Mouse (Mus musculus): Measurements from ENCODE around the gene Ankle2. TPM values are rescaled to one million over a fixed set of nuclear protein-coding genes. Genes with fewer than 3 reads are reported as not detected.

Ankle2 gene
- total RNA-seq (2021) = 10 to 100 TPM; 35.1 to 40.3 TPM
- long read RNA-seq, experiment 1, full-length matches to known transcripts = 20 of 25 reads
- long read RNA-seq, experiment 1, partial matches to known transcripts = 2 of 25 reads
- long read RNA-seq, experiment 1, other reads (novel, unspliced or antisense) = 3 of 25 reads
- long read RNA-seq, experiment 2, full-length matches to known transcripts = 35 of 42 reads
- long read RNA-seq, experiment 2, partial matches to known transcripts = 2 of 42 reads
- long read RNA-seq, experiment 2, other reads (novel, unspliced or antisense) = 5 of 42 reads

DNA sequence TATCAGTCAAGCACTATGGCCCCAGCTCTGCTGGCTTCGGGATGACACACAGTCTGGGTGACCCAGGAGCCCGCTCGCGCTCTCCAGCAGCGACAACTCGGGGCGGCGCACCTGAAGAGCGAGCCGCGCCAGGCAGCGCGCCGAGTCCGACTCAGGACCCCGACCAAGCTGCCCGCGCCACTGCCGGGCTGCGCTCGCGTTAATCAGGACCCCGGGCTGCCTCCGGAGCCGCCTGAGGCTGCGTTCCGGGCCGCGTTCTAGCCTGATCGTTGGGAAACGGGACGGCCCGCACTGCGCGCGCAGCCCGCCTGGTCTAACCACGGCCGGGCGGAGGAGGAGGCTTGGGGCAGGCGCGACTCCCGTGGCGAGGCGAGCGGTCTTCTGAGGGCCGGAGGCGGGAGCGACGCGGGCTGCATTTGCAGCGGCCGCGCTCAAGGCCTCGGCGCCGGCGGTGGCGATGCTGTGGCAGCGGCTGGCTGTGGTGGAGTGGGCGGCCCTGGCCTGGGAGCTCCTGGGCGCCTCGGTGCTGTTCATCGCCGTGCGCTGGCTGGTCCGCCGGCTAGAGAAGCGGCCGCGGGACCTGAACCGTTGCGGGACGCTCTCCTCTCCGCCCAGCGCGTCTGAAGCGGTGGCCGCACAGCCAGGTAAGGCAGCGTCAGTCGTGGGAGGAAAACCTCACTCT, at the start of gene Ankle2:
Gene Ankle2 (plus strand): TSS at position 225 of the 682 bp plus-strand sequence.
- DNase-seq (ENCODE audit: low spot score in 2 of 2) = peak; percentile 88 to 91

DNA sequence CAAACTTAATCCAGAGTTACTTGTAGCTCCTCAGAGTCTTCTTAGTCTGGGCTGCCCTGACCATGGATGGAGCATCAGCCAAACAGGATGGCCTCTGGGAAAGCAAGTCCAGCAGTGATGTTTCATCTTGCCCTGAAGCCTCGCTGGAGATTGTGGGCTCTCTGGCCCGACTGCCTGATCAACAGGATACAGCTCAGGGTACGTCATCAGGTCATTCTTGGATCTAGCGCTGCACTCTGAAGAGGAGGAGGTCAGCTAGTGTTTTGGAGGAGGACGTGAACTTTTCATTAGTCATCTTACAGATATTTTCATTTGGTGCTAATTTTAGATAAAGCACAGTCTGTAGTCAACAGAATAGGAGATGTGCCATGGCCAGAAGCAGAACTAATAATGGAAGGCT, 49.1 kb upstream of the Ankle2 start:
- no peak for DNase-seq (ENCODE audit: low spot score in 2 of 2)

DNA sequence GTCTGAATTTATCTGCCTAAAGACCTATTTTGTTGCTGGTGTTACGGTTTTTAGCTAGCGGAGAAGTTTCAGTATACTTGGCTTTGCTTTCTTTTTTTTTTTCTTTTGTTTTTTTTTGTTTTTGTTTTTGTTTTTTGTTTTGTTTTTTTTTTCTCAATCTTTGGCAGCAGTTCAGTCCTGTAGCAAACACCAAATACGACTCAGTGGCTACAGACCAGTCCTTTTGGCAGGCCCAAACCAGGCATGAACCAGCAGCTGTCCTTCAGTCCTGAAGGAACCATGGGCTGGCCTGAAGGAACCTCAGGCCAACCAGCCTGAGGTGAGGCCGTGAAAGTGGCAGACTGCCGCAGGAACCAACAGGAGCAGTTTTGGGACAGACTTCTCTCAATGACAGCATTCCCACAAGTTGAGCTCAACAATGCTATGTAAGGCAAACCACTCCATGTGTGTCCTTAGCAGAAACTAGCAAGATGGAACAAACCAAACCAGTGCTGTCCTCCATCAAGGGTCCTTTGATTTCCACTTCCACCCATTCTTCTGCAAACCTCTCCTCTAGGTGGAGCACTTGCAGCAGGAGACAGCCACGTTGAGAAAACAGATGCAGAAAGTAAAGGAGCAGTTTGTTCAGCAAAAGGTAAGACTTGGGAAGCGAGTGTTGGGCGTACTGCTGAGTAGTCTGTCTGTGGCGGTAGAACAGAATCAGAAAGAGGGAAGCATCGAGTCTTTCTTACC, 27.5 kb upstream of the Ankle2 start:
- DNase-seq (ENCODE audit: low spot score in 2 of 2) = no peak

DNA sequence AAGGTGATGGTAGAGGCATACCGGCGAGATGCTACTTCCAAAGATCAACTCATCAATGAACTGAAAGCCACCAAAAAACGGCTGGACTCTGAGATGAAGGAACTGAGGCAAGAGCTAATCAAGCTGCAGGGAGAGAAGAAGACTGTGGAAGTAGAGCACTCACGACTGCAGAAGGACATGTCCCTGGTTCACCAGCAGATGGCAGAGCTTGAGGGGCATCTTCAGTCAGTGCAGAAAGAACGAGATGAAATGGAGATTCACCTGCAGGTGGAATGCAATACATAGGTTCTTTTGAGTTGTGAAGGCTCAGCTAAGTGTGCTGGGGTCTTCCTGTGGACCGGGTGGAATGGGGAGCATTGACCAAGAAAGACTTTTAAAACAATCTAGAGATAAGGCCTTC, 26.0 kb upstream of the Ankle2 start:
- no peak for DNase-seq (ENCODE audit: low spot score in 2 of 2)

DNA sequence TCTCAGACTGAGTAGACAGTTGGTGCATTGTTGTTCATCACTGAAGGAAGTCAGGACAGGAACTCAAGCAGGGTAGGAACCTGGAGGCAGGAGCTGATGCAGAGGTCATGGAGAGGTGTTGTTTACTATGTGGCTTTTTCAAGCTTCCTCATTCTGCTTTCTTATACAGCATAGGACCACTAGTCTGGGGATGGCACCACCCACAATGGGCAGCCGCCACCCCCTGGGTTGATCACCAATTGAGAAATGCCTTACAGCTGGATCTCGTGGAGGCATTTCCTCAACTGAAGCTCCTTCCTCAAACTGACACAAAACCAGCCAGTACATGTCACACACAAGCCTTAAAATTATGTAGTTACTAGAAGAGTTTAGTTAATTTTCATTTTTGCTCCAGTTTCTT, 19.5 kb upstream of the Ankle2 start:
- no peak for DNase-seq (ENCODE audit: low spot score in 2 of 2)

DNA sequence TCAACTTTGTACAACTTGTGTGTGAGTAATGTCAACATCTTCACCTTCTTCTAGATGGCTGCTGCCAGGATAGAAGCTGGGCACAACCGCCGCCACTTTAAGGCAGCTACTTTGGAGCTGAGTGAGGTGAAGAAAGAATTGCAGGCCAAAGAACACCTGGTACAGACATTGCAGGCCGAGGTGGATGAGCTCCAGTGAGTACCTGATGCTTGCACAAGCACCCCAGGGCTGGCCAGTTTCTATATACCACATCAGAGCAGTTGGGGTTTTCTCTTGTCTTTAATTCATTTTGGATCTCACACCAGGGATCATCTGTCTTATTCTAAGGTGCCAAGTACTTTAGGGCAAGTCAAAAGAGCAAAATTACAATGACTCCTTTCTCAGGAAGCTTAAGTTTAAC, 14.0 kb upstream of the Ankle2 start:
- DNase-seq (ENCODE audit: low spot score in 2 of 2) = no peak

DNA sequence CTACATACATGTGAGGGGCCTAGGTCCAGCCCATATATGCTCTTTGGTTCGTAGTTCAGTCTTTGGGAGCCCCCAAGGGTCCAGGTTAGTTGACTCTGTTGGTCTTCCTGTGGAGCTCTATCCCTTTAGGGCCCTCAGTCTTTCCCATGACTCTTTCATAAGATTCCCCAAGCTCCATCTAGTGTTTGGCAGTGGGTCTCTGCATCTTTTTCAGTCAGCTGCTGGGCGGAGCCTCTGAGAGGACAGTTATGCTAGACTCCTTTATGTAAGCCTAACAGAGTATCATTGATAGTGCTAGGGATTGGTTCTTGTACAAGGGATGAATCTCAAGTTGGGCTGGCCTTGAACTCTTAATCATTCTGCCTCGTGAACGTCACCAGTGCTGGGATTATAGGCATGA, 10.5 kb upstream of the Ankle2 start:
- DNase-seq (ENCODE audit: low spot score in 2 of 2) = no peak

DNA sequence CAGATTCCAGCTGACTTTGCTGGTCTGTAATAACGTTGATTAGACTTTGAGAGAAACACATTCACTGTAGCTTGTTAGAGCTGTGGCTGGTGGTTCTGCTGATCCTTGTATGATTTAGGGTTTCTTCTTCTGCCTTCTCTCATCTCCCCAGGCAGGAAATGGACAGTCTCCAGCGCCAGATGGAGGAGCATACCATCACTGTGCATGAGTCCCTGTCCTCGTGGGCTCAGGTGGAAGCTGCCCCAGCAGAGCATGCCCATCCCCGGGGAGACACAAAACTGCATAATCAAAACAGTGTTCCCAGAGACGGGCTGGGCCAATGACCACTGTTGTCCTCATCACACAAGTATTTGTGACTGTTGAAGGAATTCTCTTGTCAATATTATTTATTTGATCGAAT, 8.0 kb upstream of the Ankle2 start:
- DNase-seq (ENCODE audit: low spot score in 2 of 2) = no peak

DNA sequence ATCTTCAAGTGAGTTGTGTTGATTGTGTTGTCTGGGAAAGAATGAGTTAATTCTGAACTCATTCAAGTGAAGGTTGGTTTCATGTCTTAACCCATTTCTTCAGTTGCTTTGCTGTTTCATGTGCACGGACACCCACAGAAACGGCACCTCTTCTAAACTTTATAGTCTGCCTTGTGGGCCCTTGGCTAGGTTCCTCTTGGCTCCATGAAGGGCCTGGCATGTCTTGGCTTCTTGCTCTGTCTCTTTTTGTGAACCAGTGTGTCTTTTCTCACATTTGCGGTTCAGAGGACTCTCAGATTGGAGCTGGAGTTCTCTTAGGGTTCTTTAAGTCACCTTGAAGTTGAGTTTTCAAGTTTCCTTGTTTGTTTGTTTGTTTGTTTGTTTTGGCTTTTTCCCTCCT, 5.7 kb upstream of the Ankle2 start:
- DNase-seq (ENCODE audit: low spot score in 2 of 2) = no peak

DNA sequence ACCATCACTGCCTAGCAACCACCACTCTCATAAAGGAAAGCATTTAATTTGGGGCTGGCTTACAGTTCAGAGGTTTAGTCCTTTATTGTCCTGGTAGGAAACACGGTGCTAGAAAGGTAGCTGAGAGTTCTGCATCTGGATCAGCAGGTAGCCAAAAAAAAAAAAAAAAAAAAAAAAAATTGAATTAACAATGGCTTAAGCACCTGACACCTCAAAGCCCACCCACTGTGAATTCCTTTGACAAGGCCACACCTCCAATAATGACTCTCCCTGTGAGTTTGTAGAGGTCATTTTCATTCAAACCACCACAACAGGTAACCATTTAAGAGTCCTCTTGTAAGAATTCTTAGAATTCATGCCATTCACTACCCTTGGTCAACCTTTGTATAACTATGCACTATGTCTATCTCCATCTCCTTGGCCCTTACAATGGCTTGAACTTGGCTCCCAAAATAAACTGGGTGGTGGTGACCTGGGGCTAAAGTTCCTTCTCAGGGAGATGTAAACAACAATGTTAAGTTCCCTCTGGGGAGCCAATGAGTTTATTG, 3.4 kb upstream of the Ankle2 start:
- no peak for DNase-seq (ENCODE audit: low spot score in 2 of 2)

DNA sequence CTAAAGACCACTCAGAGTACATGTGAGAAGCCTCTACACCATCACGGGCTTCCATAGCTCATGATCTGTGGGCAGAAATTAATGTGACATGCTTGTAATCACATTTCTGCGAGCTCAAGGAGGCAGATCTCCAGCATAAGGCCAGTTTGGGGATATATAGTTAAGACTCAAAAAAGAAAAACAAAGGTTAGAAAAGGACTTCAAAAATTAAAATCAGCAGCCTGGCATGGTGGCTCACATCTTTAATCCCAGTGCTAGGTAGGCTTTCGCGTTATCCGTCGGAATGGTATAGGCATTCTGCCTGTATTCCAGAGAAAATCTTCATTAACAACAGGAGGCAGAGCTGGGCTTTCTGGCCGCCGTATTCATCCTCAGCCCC, 414 bp upstream of the Ankle2 start:
- no peak for DNase-seq (ENCODE audit: low spot score in 2 of 2)

DNA sequence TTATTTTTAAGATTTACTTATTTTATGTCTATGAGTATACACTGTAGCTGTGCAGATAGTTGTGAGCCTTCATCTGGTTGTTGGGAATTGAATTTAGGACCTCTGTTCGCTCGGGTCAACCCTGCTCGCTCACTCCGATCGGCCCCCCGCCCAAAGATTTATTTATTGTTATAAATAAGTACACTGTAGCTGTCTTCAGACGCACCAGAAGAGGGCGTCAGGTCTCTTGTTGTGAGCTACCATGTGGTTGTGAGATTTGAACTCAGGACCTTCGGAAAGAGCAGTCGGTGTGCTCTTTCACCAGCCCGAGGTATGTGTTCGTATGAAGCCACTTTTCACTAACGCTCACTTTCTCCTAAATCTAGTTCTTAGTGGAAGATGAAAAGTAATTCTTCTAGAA, 834 bp downstream of the Ankle2 start:
- no peak for DNase-seq (ENCODE audit: low spot score in 2 of 2)

DNA sequence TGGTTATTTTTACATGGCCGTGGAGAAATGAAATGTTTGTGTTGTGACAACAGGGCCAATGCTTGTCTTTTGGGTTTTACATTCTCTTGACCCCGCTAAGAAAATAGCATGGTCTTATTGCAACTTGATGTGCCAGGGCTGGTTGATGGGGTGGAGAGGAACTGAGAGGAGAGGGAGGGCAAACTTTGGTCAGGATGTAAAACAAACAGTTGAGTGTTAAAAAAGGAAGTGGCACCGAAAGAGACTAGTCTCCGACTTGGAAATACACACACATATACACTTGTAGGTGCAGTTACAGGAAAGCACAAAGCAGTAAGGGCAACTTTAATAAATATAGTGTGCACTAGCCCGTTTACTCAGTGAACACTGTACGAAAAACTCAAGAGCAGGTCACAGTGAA, 1.5 kb downstream of the Ankle2 start:
- DNase-seq (ENCODE audit: low spot score in 2 of 2) = no peak

DNA sequence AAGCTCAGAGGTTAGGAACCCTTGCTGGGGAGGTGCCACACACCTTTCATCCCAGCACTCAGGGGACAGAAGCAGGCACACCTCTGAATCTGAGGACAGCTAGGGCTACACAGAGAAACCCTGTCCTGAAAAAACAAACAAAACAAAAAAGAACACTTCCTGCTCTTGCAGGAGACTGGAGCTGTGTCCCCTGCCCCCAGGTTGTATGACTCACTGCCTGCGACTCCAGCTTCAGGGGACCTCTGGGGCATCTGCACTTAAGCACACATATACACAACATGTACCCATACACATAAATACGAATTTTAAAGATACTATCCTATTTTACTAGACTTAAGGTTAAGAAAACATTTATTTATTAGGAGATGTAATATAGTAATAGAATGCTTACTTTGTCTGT, 13.3 kb downstream of the Ankle2 start:
- no peak for DNase-seq (ENCODE audit: low spot score in 2 of 2)

DNA sequence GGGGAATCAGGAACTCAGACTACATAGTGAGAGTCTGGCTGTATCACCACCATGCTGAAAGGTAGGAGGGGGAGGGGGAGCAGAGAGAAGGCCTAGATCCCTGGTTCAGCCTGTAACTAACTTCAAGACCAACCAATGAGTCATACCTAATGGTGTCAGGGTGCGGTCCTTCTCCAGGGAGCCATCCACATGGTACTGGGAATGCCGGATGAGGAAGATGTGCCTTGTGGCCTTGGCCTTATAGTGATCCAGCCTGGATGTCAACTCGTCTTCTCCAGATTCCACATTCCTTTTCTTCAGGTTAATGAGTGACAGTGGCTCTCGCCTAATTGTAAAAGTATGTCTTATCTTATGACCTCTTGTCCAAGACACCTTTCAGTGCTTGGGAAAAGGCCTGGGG, 36.1 kb downstream of the Ankle2 start:
- no peak for DNase-seq (ENCODE audit: low spot score in 2 of 2)

DNA sequence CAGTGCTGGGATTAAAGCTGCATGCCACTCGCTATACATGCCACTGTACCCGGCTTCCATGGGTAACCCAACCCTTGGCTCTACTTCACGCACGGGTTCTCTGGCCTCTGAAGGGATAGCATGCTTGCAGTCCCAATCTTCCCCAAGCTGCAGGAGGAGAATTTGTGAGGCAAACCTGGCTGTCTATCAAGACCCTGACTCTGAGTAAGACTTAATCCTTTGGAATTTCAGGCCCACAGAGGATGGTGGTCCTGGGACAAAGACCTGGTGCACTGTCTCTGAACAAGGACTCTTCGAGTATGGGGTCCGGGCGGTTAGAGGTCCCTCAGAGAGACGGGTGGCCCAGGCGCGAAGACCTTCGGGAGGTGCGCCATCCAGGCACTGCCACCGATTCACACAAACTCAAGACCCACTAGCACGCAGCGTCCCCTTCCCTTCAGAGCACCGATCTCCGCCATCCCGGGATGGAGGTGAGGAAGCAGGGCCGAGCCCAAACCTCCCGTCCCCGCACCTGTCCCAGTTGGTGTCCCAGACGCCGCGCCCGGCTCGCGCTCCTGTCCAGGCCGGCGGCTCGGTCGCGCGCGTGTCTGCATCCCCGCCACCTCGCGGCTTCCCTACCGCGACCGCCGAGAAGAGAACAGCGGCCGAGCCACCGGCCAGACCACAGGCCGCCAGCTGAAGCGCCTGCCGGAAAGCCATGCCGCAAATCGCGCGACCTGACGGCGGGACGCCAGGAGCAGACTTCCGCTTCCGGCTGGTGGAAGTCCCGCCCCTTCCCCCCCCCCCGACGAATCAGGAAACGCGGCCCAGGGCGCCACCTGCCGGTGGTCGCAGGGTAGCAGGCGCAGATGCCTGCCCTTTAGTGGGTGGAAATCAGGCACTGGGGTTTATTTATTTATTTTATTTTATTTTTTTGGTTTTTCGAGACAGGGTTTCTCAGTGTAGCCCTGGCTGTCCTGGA, 38.6 kb downstream of the Ankle2 start, which contains the start of gene Pgam5:
Gene Pgam5 (minus strand): TSS at position 773 of the 961 bp plus-strand sequence.
- DNase-seq (ENCODE audit: low spot score in 2 of 2) = peak; percentile 95 to 96

DNA sequence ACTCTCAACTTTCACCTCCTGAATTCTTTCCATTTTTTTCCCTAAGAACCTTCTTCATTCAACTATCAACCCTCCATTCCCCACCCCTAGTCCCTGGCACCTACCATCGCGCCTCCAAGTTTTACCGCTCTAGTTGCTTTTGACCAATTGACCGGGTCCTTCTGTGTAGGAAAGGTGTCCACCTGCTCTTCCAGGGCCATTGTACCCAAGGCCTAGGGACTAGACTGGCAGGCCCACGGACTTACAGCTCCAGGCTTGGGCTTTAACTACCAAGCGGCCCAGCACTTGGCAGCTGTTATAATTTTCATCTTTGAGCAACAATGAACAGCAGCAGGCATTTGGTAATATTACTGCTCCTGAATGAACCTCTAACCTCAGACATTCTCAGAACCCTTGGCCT, 39.4 kb downstream of the Ankle2 start:
- DNase-seq (ENCODE audit: low spot score in 2 of 2) = no peak

DNA sequence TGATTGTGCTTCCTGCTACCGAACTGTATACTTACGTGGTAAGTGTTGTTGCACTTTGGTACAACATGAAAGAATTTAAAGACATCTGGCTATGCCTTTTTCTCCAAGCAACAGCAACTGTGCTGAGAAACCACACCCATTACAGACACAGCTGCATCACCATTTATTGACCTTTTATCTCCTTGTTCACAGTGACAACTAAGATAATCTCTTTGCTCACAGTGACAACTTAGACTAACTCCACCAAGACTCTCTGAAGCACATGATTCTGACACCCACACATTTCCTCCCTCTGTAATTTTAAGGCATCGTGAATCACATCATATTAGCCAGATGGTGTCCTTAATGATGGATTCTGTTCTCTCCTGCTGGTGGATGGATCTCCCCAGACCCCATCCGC, 43.3 kb downstream of the Ankle2 start:
- no peak for DNase-seq (ENCODE audit: low spot score in 2 of 2)

DNA sequence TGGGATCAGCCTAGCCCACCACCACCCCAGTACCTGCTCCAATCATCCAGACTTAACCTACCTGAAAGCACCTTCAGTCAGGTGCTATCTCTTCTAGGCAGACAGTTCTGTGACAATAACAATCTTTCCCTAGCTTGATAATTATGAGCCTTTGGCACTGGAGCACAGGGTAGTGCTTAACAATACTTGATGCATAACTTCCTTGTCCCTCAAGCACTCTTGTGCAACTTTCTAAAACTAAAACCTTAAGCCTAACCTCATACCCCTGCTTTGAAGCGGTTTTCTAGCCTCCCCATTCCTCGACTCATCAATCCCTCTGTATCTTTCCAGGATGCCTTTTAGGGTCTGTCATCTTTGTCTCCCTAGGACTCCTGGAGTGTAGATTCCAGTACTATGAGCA, 44.0 kb downstream of the Ankle2 start:
- DNase-seq (ENCODE audit: low spot score in 2 of 2) = no peak

DNA sequence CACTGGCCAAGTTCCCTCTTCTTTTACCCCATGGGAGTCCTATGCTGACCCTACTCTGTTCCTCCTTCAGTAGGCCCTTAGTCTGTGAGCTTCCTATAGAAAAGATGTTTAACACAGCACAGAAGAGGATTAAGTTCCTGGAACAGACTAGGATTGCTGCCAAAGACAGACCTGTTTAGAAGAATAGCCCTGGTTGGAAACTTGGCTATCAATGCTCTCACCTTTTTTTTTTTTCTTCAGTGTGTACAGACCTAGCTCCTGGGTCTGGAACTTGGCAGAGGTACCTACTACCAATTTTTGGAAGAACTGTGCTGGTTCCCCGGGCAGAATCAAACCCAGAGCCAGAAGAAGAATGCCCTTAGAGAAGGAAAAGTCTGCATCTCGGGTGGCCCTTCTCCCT, 45.6 kb downstream of the Ankle2 start:
- DNase-seq (ENCODE audit: low spot score in 2 of 2) = no peak

DNA sequence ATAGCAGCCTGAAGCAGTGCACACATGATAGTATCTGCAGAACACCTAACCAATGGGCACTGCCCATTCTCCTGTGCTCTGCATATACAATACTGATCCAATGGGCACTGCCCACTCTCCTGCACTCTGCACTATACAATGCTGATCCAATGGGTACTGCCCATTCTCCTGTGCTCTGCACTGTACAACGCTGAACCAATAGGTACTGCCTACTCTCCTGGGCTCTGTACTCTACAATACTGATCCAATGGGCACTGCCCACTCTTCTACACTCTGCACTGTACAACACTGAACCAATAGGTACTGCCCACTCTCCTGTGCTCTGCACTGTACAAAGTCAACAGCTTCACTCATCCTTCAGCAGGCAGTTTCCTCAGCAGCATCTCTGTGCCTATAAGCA, 46.1 kb downstream of the Ankle2 start:
- no peak for DNase-seq (ENCODE audit: low spot score in 2 of 2)
